Mouse (Mus musculus) adrenal gland, adult 2 months (tissue): Measurements from ENCODE around the gene Zfp414. TPM values are rescaled to one million over a fixed set of nuclear protein-coding genes. Genes with fewer than 3 reads are reported as not detected.
A peak's percentile ranks its signal among the peaks of the same experiment; 100 is the strongest.
"Not testable (repeated sequence)": the region's sequence is repeated elsewhere in the genome, so short reads cannot be mapped to it uniquely, and the experiment has no call there.

Experiments
- DNase-seq: peaks from one replicate; pipeline ENCODE4 v3.0.0; 2021
- long read RNA-seq: library from polyadenylated mRNA; stranded (forward); transcript quantifications from one replicate; pipeline ENCODE4 v2.0.0, GENCODE M21; 2021
- polyA plus RNA-seq: library from polyadenylated mRNA; depleted of rRNA; stranded (reverse); fragments of >200 nt; gene quantifications from 2 replicates; pipeline ENCODE4 v1.2.3, GENCODE M21; 2012; rRNA removed
- total RNA-seq, 2 experiments: library from RNA; stranded (reverse); gene quantifications; 2 replicates each; pipeline ENCODE4 v1.2.3; 2021

The Zfp414 gene
- total RNA-seq: 10 to 100 TPM; 35.1 to 39.4 TPM
- polyA plus RNA-seq: 105 and 106 TPM in 2 replicates
- long read RNA-seq, transcript Zfp414-201 (6 exons, 1,197 nt): major isoform, 16 of 24 reads
- long read RNA-seq, partial matches to known transcripts: 4 of 24 reads
- long read RNA-seq, other reads (novel, unspliced or antisense): 2 of 24 reads

DNA sequence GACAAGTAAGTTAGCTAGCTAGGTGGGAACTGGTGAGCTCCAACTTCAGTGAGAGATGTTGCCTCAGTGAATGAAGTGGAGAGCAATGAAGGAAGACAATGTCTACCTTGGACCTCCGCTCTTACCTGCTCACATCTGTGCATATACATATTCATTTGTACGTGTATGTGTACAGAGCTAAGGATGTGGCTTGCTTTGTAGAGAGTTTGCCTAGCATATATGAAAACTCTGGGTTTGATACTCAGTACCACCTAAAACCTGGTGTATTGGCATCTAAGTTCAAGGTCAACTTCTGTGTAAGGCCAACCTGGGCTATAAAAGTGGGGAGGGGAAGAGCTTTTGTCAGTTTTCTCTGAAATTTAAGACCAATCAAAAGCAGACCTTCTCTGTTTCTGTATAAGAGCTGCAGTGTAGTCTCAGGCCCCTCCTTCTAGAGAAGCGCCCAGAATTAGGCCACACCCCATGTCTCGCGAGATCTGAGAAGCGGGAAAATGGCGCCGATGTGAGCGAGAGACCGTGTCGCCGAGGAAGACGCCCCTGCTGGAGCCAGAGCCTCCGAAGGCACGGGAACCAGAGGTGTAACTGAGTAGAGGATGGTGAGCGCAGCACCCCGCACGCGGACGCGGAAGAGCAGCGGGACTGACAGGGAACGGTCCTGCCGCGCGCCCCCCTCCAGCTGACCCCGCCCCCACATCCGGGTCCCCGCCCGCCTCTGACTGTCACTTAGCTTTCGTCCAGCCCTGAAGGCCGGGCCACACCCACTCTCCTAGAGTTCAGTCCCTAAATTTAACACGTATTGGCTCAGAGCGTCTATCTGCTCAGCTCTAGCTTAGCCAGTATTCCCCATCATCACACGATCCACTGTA lies at the start of gene Zfp414:
TSS of gene Zfp414 (plus strand) at position 470 of the 866 bp plus-strand sequence.
- DNase-seq: peak; percentile 94

DNA sequence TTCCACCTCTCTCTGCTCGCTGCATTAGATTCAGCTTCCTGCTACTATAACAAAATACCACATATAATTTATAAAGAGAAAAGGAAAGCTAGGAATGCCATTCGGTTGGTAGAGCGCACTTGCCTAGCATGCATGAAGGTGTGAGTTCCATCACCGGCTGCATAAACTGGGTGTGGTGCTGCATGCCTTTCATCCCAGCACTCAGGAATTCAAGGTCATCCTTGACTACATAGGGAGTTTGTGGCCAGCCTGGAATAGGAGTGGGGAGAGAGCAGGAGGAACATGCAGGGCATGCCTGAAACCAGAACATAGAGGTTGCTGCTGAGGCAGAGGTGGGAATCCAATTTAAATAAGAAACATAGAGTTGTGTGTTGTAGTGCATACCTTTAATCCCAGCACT lies 44.8 kb upstream of the Zfp414 start:
- DNase-seq: no peak

DNA sequence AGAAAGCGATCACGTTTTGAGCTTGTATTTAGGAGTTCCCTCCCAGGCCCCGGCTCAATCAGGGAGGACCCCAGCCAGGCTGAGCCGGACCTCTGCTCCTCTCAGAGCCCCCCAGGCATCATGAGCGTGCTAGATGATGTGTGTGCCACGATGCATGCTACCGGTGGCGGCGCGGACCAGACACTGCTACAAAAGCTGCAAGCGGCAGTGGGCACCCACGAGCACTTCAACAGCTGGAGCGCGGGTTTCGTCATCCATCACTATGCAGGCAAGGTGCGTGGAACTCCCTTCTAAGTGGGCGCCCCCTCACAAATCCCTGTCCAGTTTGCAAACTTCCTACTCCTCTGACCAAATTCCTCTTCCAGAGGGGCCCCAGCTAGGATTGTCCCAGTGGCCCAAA lies 42.9 kb upstream of the Zfp414 start:
- DNase-seq: no peak

DNA sequence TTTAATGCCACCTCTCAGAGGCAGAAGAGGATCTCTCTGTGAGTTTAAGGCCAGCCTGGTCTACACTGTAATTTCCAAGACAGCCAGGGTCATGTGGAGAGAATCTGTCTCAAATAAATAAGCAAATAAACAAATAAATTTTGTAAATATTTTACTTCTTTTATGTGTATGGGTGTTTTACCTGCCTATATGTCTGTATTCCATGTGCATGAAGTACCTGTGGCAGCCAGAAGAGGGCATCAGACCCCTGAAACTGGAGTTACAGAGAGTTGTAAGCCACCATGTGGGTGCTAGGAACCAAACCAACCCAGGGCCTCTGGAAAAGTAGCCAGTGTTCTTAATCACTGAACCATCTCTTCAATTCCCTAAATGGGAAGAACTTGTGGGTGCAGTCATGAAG lies 31.6 kb upstream of the Zfp414 start:
- no peak for DNase-seq

GRCm38 (mm10) chr17:33598506-33598905 lies 30.4 kb upstream of the Zfp414 start:
- DNase-seq: no peak

GRCm38 (mm10) chr17:33599836-33600475 lies 28.9 kb upstream of the Zfp414 start:
- DNase-seq: no peak

- DNase-seq: no peak
Observed at GRCm38 (mm10) chr17:33600831-33601230, 28.1 kb upstream of the Zfp414 start.

DNA sequence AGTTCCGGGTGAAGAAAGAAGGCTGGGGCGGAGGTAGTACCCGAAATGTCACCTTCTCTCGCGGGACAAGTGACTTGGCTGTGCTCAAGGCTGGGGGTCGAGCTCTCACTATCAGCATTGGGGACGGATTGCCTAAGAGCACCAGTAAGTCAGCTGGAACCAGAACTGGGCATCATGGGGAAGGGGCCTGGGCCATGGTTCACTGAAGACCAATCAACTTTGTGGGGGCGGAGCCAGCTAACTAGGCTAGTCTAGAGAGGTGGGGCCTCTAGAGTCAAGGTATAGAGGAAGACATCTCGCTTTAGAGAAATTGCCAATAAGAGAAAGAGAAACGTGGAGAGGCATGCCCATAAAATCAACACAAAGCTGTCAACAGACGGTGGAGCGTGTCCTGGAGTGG lies 26.9 kb upstream of the Zfp414 start:
- no peak for DNase-seq

DNA sequence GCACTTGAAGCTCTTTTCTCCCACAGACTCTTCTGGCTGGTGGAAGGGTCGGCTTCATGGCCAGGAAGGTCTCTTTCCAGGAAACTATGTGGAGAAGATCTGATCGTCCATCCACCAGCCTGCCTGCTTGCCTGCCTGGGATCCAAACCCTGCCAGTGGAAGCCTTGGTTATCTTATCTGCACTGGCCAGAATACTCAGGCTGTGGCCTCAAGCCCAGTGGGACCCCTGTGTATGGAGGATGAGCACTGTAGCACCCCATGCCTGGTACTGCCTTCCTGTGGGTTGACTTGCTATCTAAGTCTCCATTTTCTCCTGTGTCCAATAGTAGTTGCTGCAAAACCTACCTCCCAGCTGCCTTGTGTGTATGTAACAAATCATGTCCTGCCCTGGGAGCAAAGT lies 21.6 kb upstream of the Zfp414 start:
- DNase-seq: no peak

- DNase-seq: no peak
Observed at GRCm38 (mm10) chr17:33610548-33610947, 18.3 kb upstream of the Zfp414 start.

DNA sequence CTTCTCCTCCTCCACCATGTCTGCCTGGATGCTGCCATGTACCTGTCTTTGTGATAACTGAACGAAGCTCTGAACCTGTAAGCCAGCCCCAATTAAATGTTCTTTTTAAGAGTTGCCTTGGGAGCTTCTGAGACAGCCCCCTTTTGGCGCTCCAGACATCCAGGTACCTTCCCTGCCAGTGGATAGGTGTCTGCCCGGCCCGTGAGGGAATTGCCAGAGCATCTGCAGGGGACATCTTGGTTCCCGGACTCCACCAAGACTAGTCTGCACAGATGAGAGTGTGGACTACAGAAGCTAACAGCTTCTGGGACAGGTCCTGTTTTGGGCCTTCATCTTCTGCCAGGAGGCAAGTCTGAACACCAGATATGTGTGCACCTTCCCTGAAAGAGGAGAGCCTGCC lies 15.2 kb upstream of the Zfp414 start:
- DNase-seq: not testable (repeated sequence)

DNA sequence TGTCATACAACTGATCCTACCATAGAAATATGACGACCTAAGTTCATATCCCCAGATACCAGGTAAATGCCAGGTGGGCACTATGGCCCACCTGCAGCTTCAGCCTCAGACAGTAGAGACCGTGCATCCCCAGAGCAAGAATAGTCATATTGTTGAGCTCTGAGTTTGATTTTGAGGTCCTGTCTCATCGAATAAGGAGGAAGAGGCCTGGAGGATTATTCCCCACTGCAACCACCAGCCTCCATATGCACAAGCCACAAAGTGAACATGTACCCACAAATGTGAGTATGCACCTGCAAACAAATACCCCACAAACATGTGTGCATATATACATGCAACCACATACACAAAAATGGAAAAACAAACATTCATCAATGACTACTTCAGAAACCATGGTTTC lies 1.6 kb upstream of the Zfp414 start:
- DNase-seq: no peak

GRCm38 (mm10) chr17:33629487-33630125 lies 716 bp downstream of the Zfp414 start:
- no peak for DNase-seq

GRCm38 (mm10) chr17:33630171-33630895 lies 1.4 kb downstream of the Zfp414 start:
- DNase-seq: no peak

DNA sequence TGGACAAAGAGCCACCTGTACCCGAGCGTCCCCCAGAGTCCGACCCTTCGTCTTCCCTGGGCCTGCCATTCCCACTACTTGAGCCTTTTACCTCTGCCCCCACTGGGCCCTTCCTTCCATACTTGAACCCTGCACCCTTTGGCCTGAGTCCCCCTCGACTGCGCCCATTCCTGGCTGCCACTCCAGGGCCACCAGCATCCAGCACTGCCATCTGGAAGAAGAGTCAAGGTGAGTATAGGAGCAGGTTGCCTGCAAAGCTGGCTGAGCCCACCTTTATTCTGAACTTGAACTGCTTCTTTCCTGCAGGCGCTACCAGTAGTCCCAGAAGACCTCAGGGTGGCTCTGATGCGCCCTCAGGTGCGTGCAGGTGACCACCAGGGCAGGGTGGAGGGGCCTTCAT lies 2.3 kb downstream of the Zfp414 start:
- no peak for DNase-seq

DNA sequence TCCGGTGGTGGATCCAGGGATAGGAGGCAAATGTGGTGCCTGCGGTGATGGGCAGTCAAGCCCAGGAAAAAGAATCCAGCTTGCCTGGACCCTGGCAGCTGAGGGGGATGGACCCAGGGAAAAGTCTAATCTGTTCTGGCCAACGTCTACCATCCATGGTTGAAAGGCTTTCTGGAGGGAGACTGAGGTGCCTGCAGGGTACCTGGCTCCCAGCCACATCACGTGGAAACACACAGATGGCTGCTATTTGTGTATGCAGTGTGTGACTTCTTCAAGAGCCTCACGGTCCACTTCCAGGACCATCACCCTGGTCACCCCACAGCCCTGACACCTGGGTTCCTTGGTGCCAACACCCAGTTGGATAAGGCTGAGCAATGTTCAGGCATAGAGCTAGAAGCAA lies 2.9 kb downstream of the Zfp414 start:
- DNase-seq: no peak

GRCm38 (mm10) chr17:33637038-33637437 lies 8.1 kb downstream of the Zfp414 start:
- DNase-seq: peak; percentile 29

- DNase-seq: peak; percentile 13
Observed at GRCm38 (mm10) chr17:33637516-33638276, 8.8 kb downstream of the Zfp414 start, which contains the start of gene Pram1. Gene Pram1 (plus strand): TSS chr17:33638056.

DNA sequence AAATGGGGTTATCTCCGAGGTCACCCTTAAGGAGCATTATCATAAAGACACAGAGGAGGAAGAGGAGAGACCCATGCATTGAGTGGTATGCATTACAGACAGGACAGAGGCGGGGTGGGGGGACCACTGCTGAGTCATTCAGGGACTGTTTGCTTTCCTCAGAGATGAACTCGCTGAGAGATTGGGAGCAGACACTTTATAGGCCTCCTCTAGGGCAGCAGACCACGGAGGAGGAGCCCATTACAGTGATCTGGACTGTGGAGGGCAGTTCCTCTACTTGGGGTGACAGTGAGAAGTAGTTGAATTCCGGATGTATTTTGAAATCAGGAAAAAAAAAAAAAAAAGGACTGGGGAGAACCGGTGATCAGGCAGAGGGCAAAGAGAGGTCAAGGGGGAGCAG lies 10.9 kb downstream of the Zfp414 start:
- DNase-seq: peak; percentile 0

DNA sequence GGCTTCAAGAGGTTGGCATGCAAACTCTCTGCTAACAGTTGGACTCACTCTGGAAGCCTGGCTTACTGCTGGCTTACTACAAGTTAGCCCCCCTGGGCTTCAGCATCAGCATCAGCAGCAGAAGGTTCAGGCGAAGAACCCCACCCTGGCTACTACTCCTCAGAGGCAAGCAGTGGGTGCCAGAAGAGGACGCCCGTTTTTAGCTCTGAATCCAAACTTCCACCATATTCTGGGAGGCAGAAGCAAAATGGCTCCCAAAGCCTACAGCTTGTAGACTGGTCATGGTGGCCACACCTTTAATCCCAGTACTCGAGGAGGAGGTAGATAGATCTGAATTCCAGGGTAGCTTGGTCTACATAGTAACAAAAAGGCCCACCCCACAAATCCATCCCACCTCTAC lies 15.2 kb downstream of the Zfp414 start:
- no peak for DNase-seq

GRCm38 (mm10) chr17:33645073-33645472 lies 16.2 kb downstream of the Zfp414 start:
- no peak for DNase-seq
